9 mouse cellular contexts compared by ENCODE assay signal in the genomic region with DNA sequence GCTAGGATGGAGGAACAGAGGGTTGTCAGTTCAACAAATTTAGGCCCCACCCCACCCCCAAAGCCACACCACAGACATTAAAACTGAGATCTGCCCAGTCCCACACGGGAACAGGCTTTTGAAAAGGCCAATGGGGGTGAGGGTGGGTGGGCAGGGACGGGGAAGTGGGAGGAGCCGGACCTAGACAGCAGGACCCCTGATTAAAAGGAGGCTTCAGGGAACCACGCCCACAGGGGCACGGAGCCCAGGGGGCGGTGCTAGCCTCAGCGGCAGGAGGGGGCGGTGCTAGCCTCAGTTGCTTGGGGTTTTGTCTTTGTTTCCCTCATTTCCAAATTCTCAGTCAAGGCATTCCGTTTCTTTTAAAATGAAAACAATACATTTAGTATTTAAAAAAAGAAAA. TPM values are rescaled to one million over a fixed set of nuclear protein-coding genes. Genes with fewer than 3 reads are reported as not detected.
DNase-seq lines count a peak whose midpoint lies in the region; ATAC-seq and TF ChIP-seq lines count a peak whose summit lies in the region.
"Had no signal": no experiment of that assay in that cellular context is flagged by ENCODE, and none has a peak within 500 bp of the region (broad histone marks: within the 10 kb centered on the region; RNA-seq: fewer than 3 reads in every experiment).

No protein-coding gene starts in this region.

- TF ChIP-seq CTCF in kidney, adult 2 months (conservative IDR thresholded peaks at IDR 0.05; ENCODE audit: insufficient read depth, insufficient read length, low read depth, low read length) = no peak

- 0 out of 2 replicates have a peak, but pooled peaks have one; percentile 33 for ATAC-seq in kidney, embryonic 15.5 days (replicated peaks; ENCODE audit: low FRiP score)
- ATAC-seq in hindbrain, embryonic 11.5 days (ENCODE audit: low FRiP score) = peak; percentile 69
- ATAC-seq in midbrain, embryonic 12.5 days (ENCODE audit: low FRiP score, low read depth) = peak; percentile 73

- H3K9ac ChIP-seq in kidney, embryonic 15.5 days = no peak overlapping the region
- no peak overlapping the region for H3K9ac ChIP-seq in hindbrain, embryonic 11.5 days (ENCODE audit: low read depth, low read length)
- H3K9ac ChIP-seq in midbrain, embryonic 12.5 days (replicated peaks) = no peak overlapping the region

- 14% methylated on average over 9 of the region's 9 CpGs for WGBS in kidney, embryonic 15.5 days
- WGBS in kidney, adult 2 months = 39% methylated on average over 9 of the region's 9 CpGs
- WGBS in hindbrain, embryonic 11.5 days = 4% methylated on average over 8 of the region's 9 CpGs
- 1% methylated on average over 9 of the region's 9 CpGs for WGBS in midbrain, embryonic 12.5 days

- peak overlapping the region; percentile 7; the same call in 1 of the 2 replicates for H3K4me2 ChIP-seq in kidney, embryonic 15.5 days
- H3K4me2 ChIP-seq in hindbrain, embryonic 11.5 days (replicated peaks; ENCODE audit: low read depth, low read length) = no peak overlapping the region
- peak overlapping the region; percentile 15; the same call in 1 of the 2 replicates for H3K4me2 ChIP-seq in midbrain, embryonic 12.5 days (replicated peaks)

- peaks cover 86% of the 10 kb centered on the region for H3K4me1 ChIP-seq in kidney, embryonic 15.5 days
- peaks cover 25% of the 10 kb centered on the region for H3K4me1 ChIP-seq in kidney, adult 2 months (ENCODE audit: control insufficient read depth, insufficient read depth, low read length)
- H3K4me1 ChIP-seq in hindbrain, embryonic 11.5 days (replicated peaks; ENCODE audit: control insufficient read depth, insufficient read depth, low read length) = peaks cover 9% of the 10 kb centered on the region
- peaks cover 51% of the 10 kb centered on the region for H3K4me1 ChIP-seq in midbrain, embryonic 12.5 days

- H3K27me3 ChIP-seq in kidney, embryonic 15.5 days = no peaks in the 10 kb centered on the region
- H3K27me3 ChIP-seq in kidney, adult 2 months (replicated peaks; ENCODE audit: control insufficient read depth, insufficient read depth, low read length) = no peaks in the 10 kb centered on the region
- H3K27me3 ChIP-seq in hindbrain, embryonic 11.5 days (ENCODE audit: control insufficient read depth, insufficient read depth, low read length) = no peaks in the 10 kb centered on the region
- no peaks in the 10 kb centered on the region for H3K27me3 ChIP-seq in midbrain, embryonic 12.5 days

- intact Hi-C loops in gastrocnemius, postnatal 36 days (cut with DNase I) = no loop called here

- no peak for DNase-seq in kidney, adult 2 months
- peak; percentile 83 for DNase-seq in embryo, embryonic 10 days (ENCODE audit: low spot score)
- peak; percentile 76 for DNase-seq in hindbrain, embryonic 11.5 days (ENCODE audit: low spot score)
- DNase-seq in spleen, adult 18-20 months = no peak
- no peak for DNase-seq in cerebellum, adult 11-12 months
- DNase-seq in gastrocnemius, postnatal 36 days = no peak

- no peak for TF ChIP-seq POLR2A in kidney, adult 2 months (IDR thresholded peaks at IDR 0.05; ENCODE audit: low read depth, low read length)

- no peaks in the 10 kb centered on the region for H3K9me3 ChIP-seq in kidney, embryonic 15.5 days (replicated peaks)
- H3K9me3 ChIP-seq in hindbrain, embryonic 11.5 days (ENCODE audit: control insufficient read depth, low read length) = no peaks in the 10 kb centered on the region
- H3K9me3 ChIP-seq in midbrain, embryonic 12.5 days = no peaks in the 10 kb centered on the region

- H3K4me3 ChIP-seq in kidney, embryonic 15.5 days (replicated peaks) = no peak overlapping the region
- no peak overlapping the region for H3K4me3 ChIP-seq in kidney, adult 2 months (ENCODE audit: insufficient read depth, low read depth, low read length)
- no peak overlapping the region for H3K4me3 ChIP-seq in hindbrain, embryonic 11.5 days (ENCODE audit: low read depth, low read length)
- H3K4me3 ChIP-seq in midbrain, embryonic 12.5 days = no peak overlapping the region

- 0 out of 2 replicates have a peak, but pooled peaks cover 12% of the 10 kb centered on the region for H3K36me3 ChIP-seq in kidney, embryonic 15.5 days
- no peaks in the 10 kb centered on the region for H3K36me3 ChIP-seq in kidney, adult 2 months (ENCODE audit: control insufficient read depth, insufficient read depth, low read length)
- H3K36me3 ChIP-seq in hindbrain, embryonic 11.5 days (ENCODE audit: control insufficient read depth, insufficient read depth, low read length) = no peaks in the 10 kb centered on the region
- peaks cover 25% of the 10 kb centered on the region for H3K36me3 ChIP-seq in midbrain, embryonic 12.5 days

- no peak overlapping the region for H3K27ac ChIP-seq in kidney, embryonic 15.5 days
- H3K27ac ChIP-seq in kidney, adult 2 months (ENCODE audit: insufficient read depth, low read depth, low read length) = no peak overlapping the region
- H3K27ac ChIP-seq in hindbrain, embryonic 11.5 days (ENCODE audit: low read depth, low read length) = peak overlapping the region; percentile 31
- H3K27ac ChIP-seq in midbrain, embryonic 12.5 days (replicated peaks) = peak overlapping the region; percentile 42; the same call in 1 of the 2 replicates
- H3K27ac ChIP-seq: macrophage had no signal

RNA-seq across cellular contexts. Expression of a gene that starts 10.2 kb away (rescaled TPM):
- polyA plus RNA-seq in kidney, embryonic 15.5 days (2015; fragmentation: Nextera tagmentation; extraction: Ambion mirVana) = 37.5 and 43.8 TPM in 2 replicates
- polyA plus RNA-seq in kidney, adult 2 months (2012; rRNA removed) = 29.5 and 29.7 TPM in 2 replicates
- polyA plus RNA-seq in hindbrain, embryonic 11.5 days (2014; fragmentation: Nextera tagmentation; extraction: Ambion mirVana) = 29.5 and 30.4 TPM in 2 replicates
- polyA plus RNA-seq in midbrain, embryonic 12.5 days (2016; fragmentation: Nextera tagmentation; extraction: Ambion mirVana) = 43.5 and 45.9 TPM in 2 replicates
- 10 to 100 TPM in 1 of 2 experiments, 1 to 10 TPM in 1; 8.4 to 10.4 TPM for total RNA-seq in gastrocnemius, postnatal 36 days (2021)

RNA-seq across cellular contexts. Expression of a gene that starts 40.4 kb away (rescaled TPM):
- polyA plus RNA-seq in kidney, embryonic 15.5 days (2015; fragmentation: Nextera tagmentation; extraction: Ambion mirVana) = 0.22 and 0.28 TPM in 2 replicates
- 0.16 and 0.39 TPM in 2 replicates for polyA plus RNA-seq in kidney, adult 2 months (2012; rRNA removed)
- polyA plus RNA-seq in hindbrain, embryonic 11.5 days (2014; fragmentation: Nextera tagmentation; extraction: Ambion mirVana) = 0.42 and 0.51 TPM in 2 replicates
- polyA plus RNA-seq in midbrain, embryonic 12.5 days (2016; fragmentation: Nextera tagmentation; extraction: Ambion mirVana) = 0.56 and 0.59 TPM in 2 replicates
- under 1 TPM; 0.10 to 0.20 TPM for total RNA-seq in gastrocnemius, postnatal 36 days (2021)
- polyA plus RNA-seq: macrophage had no signal

Comparison
In these comparisons a context has a peak if more than half of its experiments do, and no peak if none do; other contexts are left out.
1. H3K27ac ChIP-seq: peak in hindbrain, embryonic 11.5 days (single experiment) and midbrain, embryonic 12.5 days (single experiment); none in kidney, embryonic 15.5 days (single experiment) and kidney, adult 2 months (single experiment).
2. DNase-seq: peak in embryo, embryonic 10 days (single experiment) and hindbrain, embryonic 11.5 days (single experiment); none in kidney, adult 2 months (single experiment), spleen, adult 18-20 months (0 of 2), cerebellum, adult 11-12 months (single experiment) and gastrocnemius, postnatal 36 days (0 of 2).
3. Peak in every context shown above with its lines, with median percentiles within 50 percentile points of each other: ATAC-seq.